Mouse (Mus musculus): ENCODE measurements around the gene Btbd1. TPM values are rescaled to one million over a fixed set of nuclear protein-coding genes. Genes with fewer than 3 reads are reported as not detected.

The Btbd1 gene
- polyA plus RNA-seq, 1 experiment from 2014 or later = 64.7 TPM

GRCm38 (mm10) chr7:81744145-81744544 is 85.1 kb downstream of the Btbd1 start:
- TF ChIP-seq CTCF (IDR thresholded peaks at IDR 0.05) = peak; percentile 81

More at GRCm38 (mm10) chr7:81744145-81744544, 85.1 kb downstream of the Btbd1 start:
- ChIA-PET CTCF (interaction anchor here (1.7 kb wide), 1 partner anchor 18 kb away, joined by 4 read pairs; the partner anchor contains the start of gene Ramac), POLR2A (no interaction called here)
- DNase-seq (ENCODE audit: low read depth, low spot score) = peak; percentile 24
- ATAC-seq = peak; percentile 57
- H3K27me3 ChIP-seq = peaks cover 46% of the 10 kb centered on the region
- in situ Hi-C loops (cut with MboI; ENCODE audit: low pct_unique_long_range_greater_than_20kb) = no loop called here

Other genes with a start within 250 kb of the Btbd1 start
- gene Homer2, start 121.9 kb downstream of the Btbd1 start, polyA plus RNA-seq (2021) = 5.5 TPM
- 19.4 TPM for gene Ramac, start 66.5 kb downstream of the Btbd1 start, polyA plus RNA-seq (2021)
- 80.7 TPM for gene 3110040N11Rik, start 40.0 kb downstream of the Btbd1 start, polyA plus RNA-seq (2021)
- gene Gm10160, start 26.4 kb upstream of the Btbd1 start, polyA plus RNA-seq (2021) = not detected
- 3.8 TPM for gene Tm6sf1, start 29.6 kb upstream of the Btbd1 start, polyA plus RNA-seq (2021)
- 19.5 TPM for gene Hdgfl3, start 105.0 kb upstream of the Btbd1 start, polyA plus RNA-seq (2021)
- 0.13 TPM for gene Bnc1, start 162.9 kb upstream of the Btbd1 start, polyA plus RNA-seq (2021)